Mouse (Mus musculus) megakaryocyte, embryonic 14.5 days (primary cell): ENCODE data around the gene Polg. TPM values are rescaled to one million over a fixed set of nuclear protein-coding genes. Genes with fewer than 3 reads are reported as not detected.

Experiments used
- H3K27me3 ChIP-seq: replicated peaks from 2 replicates; pipeline ENCODE3; 2012; ENCODE audit warnings: inconsistent platforms
- H3K36me3 ChIP-seq: replicated peaks from 2 replicates; pipeline ENCODE3; 2012; ENCODE audit warnings: low read length, inconsistent platforms, mixed read lengths
- H3K4me1 ChIP-seq: 2 replicates; pipeline ENCODE4 v1.6.1; 2012; ENCODE audit warnings: inconsistent platforms
- H3K4me3 ChIP-seq: replicated peaks from 2 replicates; pipeline ENCODE3; 2012; ENCODE audit warnings: moderate library complexity, mild to moderate bottlenecking, inconsistent platforms
- H3K9me3 ChIP-seq: 2 replicates; pipeline ENCODE4 v1.6.1; 2012; ENCODE audit warnings: inconsistent platforms
- FLI1 ChIP-seq: IDR thresholded peaks from 2 replicates; pipeline ENCODE4 v1.6.1; 2012; ENCODE audit warnings: low read length, inconsistent platforms, mixed read lengths
- GATA1 ChIP-seq: IDR thresholded peaks from 3 replicates; pipeline ENCODE4 v1.6.1; 2012; ENCODE audit warnings: mixed read lengths, low read length, inconsistent platforms, borderline replicate concordance
- polyA plus RNA-seq: library from polyadenylated mRNA; stranded (reverse); fragments of >175 nt; gene quantifications from 2 replicates; pipeline ENCODE4 v1.2.3, GENCODE M21; 2012; ENCODE audit warnings: low replicate concordance; ENCODE audit not compliant: insufficient read depth

Gene Polg
- polyA plus RNA-seq, 1 experiment = 10.2 TPM

- no peaks in the 10 kb centered on the region for H3K36me3 ChIP-seq
- H3K4me3 ChIP-seq = no peak overlapping the region
- peaks cover 27% of the 10 kb centered on the region for H3K4me1 ChIP-seq
- peaks cover 5% of the 10 kb centered on the region; the same call in 1 of the 2 replicates for H3K9me3 ChIP-seq
- no peak for TF ChIP-seq FLI1
- no peak for TF ChIP-seq GATA1
- peaks cover 94% of the 10 kb centered on the region for H3K27me3 ChIP-seq
Measured at GRCm38 (mm10) chr7:79497701-79498115, 31.5 kb upstream of the Polg start.

DNA sequence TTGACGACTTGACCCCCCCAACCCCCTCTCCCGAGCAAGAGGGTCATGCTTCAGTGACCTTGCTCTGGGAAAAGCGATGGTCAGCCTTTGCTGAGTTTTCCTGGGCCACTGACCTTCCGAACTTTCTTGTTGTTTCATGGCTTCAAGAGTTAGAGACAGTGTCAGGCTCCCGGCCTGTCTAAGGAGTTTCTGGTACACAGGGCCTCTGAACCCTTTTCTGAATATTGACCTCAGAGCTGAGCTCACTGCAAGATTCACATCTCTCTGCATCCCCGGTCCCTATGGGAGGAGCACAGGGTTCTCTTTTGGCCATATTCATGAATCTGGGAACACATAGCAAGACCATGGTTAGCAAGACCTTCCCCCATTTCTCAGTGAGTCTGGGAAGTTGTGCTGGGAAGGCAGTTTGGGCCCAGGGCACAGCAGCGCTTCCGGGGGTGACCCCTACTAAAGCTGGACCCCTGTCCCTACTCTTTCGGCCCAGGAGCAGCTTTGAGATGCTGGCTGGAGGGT lies 30.7 kb upstream of the Polg start:
- Histone ChIP-seq H3K36me3 (no peaks in the 10 kb centered on the region), H3K9me3 (peaks cover 10% of the 10 kb centered on the region), H3K4me3 (no peak overlapping the region), H3K27me3 (peaks cover 91% of the 10 kb centered on the region), H3K4me1 (peaks cover 27% of the 10 kb centered on the region)
- no peak for TF ChIP-seq FLI1
- no peak for TF ChIP-seq GATA1

GRCm38 (mm10) chr7:79495988-79496815 lies 30.0 kb upstream of the Polg start:
- peaks cover 27% of the 10 kb centered on the region for H3K4me1 ChIP-seq
- no peaks in the 10 kb centered on the region for H3K36me3 ChIP-seq
- H3K9me3 ChIP-seq = peaks cover 10% of the 10 kb centered on the region
- H3K27me3 ChIP-seq = peaks cover 88% of the 10 kb centered on the region
- peak overlapping the region; percentile 86 for H3K4me3 ChIP-seq
- TF ChIP-seq GATA1 = no peak
- TF ChIP-seq FLI1 = no peak

DNA sequence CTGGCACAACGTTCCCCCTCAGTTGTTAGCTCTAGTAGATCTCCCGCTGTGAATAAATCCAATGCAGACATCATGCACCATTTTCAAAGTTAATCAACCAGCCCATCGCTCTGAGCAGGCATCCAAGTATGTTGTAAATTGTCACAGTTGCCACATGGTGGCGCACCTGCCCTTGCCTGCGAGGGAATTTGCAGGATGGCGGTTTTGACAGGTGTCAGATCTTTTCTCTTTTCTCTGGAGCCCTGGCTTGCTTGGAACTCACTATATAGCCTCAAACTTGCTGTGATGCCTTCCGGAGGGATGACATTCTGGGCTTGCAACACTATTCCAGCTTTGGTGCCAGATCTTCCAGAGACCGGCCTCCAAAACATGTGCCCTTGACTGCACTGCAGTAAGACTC lies 27.8 kb upstream of the Polg start:
- H3K4me1 ChIP-seq = peaks cover 19% of the 10 kb centered on the region
- TF ChIP-seq GATA1 = no peak
- no peak for TF ChIP-seq FLI1
- H3K36me3 ChIP-seq = no peaks in the 10 kb centered on the region
- H3K27me3 ChIP-seq = peaks cover 84% of the 10 kb centered on the region
- H3K9me3 ChIP-seq = peaks cover 7% of the 10 kb centered on the region
- no peak overlapping the region for H3K4me3 ChIP-seq

GRCm38 (mm10) chr7:79486528-79486927 lies 20.4 kb upstream of the Polg start:
- no peak overlapping the region for H3K4me3 ChIP-seq
- H3K27me3 ChIP-seq = peaks cover 68% of the 10 kb centered on the region
- H3K9me3 ChIP-seq = no peaks in the 10 kb centered on the region
- no peak for TF ChIP-seq GATA1
- no peak for TF ChIP-seq FLI1
- no peaks in the 10 kb centered on the region for H3K36me3 ChIP-seq
- H3K4me1 ChIP-seq = no peaks in the 10 kb centered on the region

- peaks cover 26% of the 10 kb centered on the region for H3K27me3 ChIP-seq
- no peak overlapping the region for H3K4me3 ChIP-seq
- TF ChIP-seq FLI1 (no peak), GATA1 (no peak)
- H3K36me3 ChIP-seq = no peaks in the 10 kb centered on the region
- peaks cover 19% of the 10 kb centered on the region for H3K4me1 ChIP-seq
- H3K9me3 ChIP-seq = peaks cover 8% of the 10 kb centered on the region
Measured at GRCm38 (mm10) chr7:79474831-79475399, 8.8 kb upstream of the Polg start.

- H3K4me1 ChIP-seq = peaks cover 31% of the 10 kb centered on the region
- no peak overlapping the region for H3K4me3 ChIP-seq
- H3K27me3 ChIP-seq = peaks cover 26% of the 10 kb centered on the region
- H3K9me3 ChIP-seq = peaks cover 8% of the 10 kb centered on the region
- TF ChIP-seq GATA1 (no peak), FLI1 (no peak)
- H3K36me3 ChIP-seq = no peaks in the 10 kb centered on the region
Measured at GRCm38 (mm10) chr7:79473496-79474194, 7.5 kb upstream of the Polg start.

DNA sequence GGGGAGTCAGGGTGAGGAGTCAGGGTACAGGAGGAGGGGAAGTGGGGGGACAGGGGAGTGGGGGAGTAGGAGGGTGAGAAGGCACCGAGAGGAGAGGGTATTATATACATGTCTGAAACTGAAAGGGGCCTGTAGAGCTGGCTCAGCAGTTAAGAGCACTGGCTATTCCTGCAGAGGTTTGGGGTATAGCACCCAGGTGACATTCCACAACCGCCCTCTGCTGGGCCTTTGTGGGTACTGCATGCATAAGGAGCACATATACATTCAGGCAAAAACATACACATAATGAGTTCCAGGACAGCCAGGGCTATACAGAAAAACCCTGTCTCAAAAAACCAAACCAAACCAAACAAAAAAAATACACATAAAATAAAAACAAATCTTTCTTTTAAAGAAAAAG lies 6.6 kb upstream of the Polg start:
- H3K9me3 ChIP-seq = peaks cover 8% of the 10 kb centered on the region

GRCm38 (mm10) chr7:79471436-79471835 lies 5.3 kb upstream of the Polg start:
- H3K27me3 ChIP-seq = peaks cover 24% of the 10 kb centered on the region
- TF ChIP-seq GATA1 (no peak), FLI1 (no peak)
- no peak overlapping the region for H3K4me3 ChIP-seq
- no peaks in the 10 kb centered on the region for H3K36me3 ChIP-seq
- H3K4me1 ChIP-seq = peaks cover 53% of the 10 kb centered on the region
- peaks cover 8% of the 10 kb centered on the region for H3K9me3 ChIP-seq

More for the DNA sequence above, 6.6 kb upstream of the Polg start:
- Histone ChIP-seq H3K27me3 (peaks cover 26% of the 10 kb centered on the region), H3K4me3 (no peak overlapping the region), H3K4me1 (peaks cover 40% of the 10 kb centered on the region), H3K36me3 (no peaks in the 10 kb centered on the region)
- TF ChIP-seq FLI1 (no peak), GATA1 (no peak)

DNA sequence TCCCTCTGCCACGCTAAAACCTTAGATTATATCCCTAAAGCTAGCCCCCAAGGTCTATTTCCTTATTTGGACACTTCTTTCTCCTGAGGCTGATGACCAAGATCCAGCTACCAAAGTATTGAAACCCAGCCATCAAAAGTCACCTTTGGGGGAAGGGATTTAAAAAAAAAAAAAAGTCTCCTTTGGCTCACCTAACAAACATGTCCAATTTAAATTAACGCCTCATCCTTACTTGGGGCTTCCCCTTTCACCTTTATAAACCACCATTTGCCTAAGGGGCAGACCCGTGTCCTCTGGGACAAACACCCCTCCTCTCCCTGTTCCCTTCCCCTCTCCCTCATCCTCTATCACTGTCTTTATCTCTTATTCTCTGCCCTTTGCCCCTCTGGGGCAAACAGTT lies 4.6 kb upstream of the Polg start:
- no peak for TF ChIP-seq GATA1
- no peak for TF ChIP-seq FLI1
- H3K27me3 ChIP-seq = peaks cover 18% of the 10 kb centered on the region
- H3K36me3 ChIP-seq = no peaks in the 10 kb centered on the region
- H3K9me3 ChIP-seq = peaks cover 8% of the 10 kb centered on the region
- H3K4me1 ChIP-seq = peaks cover 56% of the 10 kb centered on the region
- H3K4me3 ChIP-seq = no peak overlapping the region
